Mouse (Mus musculus) stomach, embryonic 16.5 days (tissue): ENCODE data around the gene Gckr. TPM values are rescaled to one million over a fixed set of nuclear protein-coding genes. Genes with fewer than 3 reads are reported as not detected.

Experiments used
- ATAC-seq: fragments of 200-750 bp; cut with Nextera tagmentation; 2 replicates; pipeline ENCODE4 v1.8.0; 2017; ENCODE audit warnings: moderate number of reproducible peaks, moderate TSS enrichment; ENCODE audit not compliant: insufficient read depth, low FRiP score
- H3K27ac ChIP-seq: fragments of 300-500 bp; sonication (generic); 2 replicates; pipeline ENCODE4 v1.5.1; 2014; ENCODE audit warnings: low read length
- H3K27me3 ChIP-seq: fragments of 300-500 bp; sonication (generic); 2 replicates; pipeline ENCODE4 v1.6.1; 2014; ENCODE audit warnings: low read length, control low read depth, mixed read lengths; ENCODE audit not compliant: control insufficient read depth, insufficient read depth
- H3K36me3 ChIP-seq: fragments of 300-500 bp; sonication (generic); 2 replicates; pipeline ENCODE4 v1.6.1; 2014; ENCODE audit warnings: low read length; ENCODE audit not compliant: control insufficient read depth, insufficient read depth
- H3K4me1 ChIP-seq: fragments of 300-500 bp; sonication (generic); 2 replicates; pipeline ENCODE4 v1.6.1; 2014; ENCODE audit warnings: low read length, control low read depth, mixed read lengths; ENCODE audit not compliant: control insufficient read depth, insufficient read depth
- H3K4me2 ChIP-seq: fragments of 300-500 bp; sonication (generic); 2 replicates; pipeline ENCODE4 v1.6.1; 2014; ENCODE audit warnings: low read depth, low read length, mixed read lengths
- H3K4me3 ChIP-seq: fragments of 300-500 bp; sonication (generic); replicated peaks from 2 replicates; pipeline ENCODE4 v1.5.1; 2014; ENCODE audit warnings: mild to moderate bottlenecking, low read length
- H3K9ac ChIP-seq: fragments of 300-500 bp; sonication (generic); 2 replicates; pipeline ENCODE4 v1.6.1; 2014; ENCODE audit warnings: low read length
- H3K9me3 ChIP-seq: fragments of 300-500 bp; sonication (generic); replicated peaks from 2 replicates; pipeline ENCODE4 v1.6.1; 2016; ENCODE audit warnings: low read length, control low read depth; ENCODE audit not compliant: control insufficient read depth
- WGBS: fragments of 180-500 bp; shearing (Covaris S2); extraction: QIAGEN DNeasy Blood & Tissue Kit; methylation state at CpG from one replicate; pipeline ENCODE4 v1.1.7; 2014; 5-methylcytosine and 5-hydroxymethylcytosine counted together
- polyA plus RNA-seq: library from polyadenylated mRNA; unstranded; fragments of >200 nt; fragmentation: Nextera tagmentation; extraction: Ambion mirVana; gene quantifications from 2 replicates; pipeline ENCODE4 v1.2.1, GENCODE M21; 2015

Gckr gene
- polyA plus RNA-seq, result 0.89 and 1.3 TPM in 2 replicates

DNA sequence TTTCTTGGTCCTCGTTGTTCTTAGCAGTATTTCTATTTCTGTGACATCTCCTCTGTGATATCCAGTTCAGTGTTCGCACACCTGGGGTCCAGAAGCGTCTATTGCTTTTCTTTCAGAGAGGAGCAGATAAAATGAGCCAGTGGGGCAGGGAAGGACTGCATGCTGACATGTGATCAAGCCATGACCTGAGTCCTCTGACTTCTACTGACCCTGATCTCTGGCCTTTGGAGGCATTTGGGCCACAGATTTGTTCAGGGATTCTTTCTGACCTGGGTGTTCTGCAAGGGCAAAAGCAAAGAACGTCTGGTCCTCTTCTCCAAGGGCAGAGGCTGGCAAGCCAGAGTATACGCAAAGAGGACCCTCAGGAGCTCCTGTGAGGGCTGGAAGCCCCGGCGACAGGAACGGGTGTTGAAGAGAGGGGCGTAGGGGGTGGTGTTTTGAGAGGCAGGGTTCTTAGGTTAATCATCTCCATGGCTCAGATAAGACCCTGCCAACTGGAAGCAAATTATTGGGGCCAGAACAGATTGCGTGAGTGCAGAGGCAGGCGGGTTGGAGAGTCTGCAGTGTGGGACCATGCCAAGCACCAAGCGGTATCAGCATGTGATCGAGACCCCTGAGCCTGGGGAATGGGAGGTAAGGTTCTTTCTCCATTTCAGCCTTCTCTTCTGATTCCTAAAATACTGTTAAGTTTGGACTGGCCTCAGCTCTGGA lies at the start of gene Gckr:
Gckr (plus strand) TSS at position 397 of the 711 bp plus-strand sequence.
- Histone ChIP-seq H3K36me3 (no peaks in the 10 kb centered on the region), H3K4me1 (peaks cover 10% of the 10 kb centered on the region; the same call in 1 of the 2 replicates), H3K9ac (no peak within 1 kb of the TSS), H3K9me3 (no peaks in the 10 kb centered on the region), H3K27me3 (no peaks in the 10 kb centered on the region), H3K4me2 (peak within 1 kb of the TSS; percentile 96), H3K27ac (no peak within 1 kb of the TSS), H3K4me3 (peak within 1 kb of the TSS; percentile 79; the same call in 1 of the 2 replicates)
- no peak for ATAC-seq
- WGBS, result 58% methylated on average over 13 of the region's 13 CpGs

- WGBS, result 61% methylated on average over 4 of the region's 4 CpGs
- Histone ChIP-seq H3K27ac (no peak overlapping the region), H3K9me3 (no peaks in the 10 kb centered on the region)
Measured at GRCm38 (mm10) chr5:31250716-31251115, 46.5 kb upstream of the Gckr start.

DNA sequence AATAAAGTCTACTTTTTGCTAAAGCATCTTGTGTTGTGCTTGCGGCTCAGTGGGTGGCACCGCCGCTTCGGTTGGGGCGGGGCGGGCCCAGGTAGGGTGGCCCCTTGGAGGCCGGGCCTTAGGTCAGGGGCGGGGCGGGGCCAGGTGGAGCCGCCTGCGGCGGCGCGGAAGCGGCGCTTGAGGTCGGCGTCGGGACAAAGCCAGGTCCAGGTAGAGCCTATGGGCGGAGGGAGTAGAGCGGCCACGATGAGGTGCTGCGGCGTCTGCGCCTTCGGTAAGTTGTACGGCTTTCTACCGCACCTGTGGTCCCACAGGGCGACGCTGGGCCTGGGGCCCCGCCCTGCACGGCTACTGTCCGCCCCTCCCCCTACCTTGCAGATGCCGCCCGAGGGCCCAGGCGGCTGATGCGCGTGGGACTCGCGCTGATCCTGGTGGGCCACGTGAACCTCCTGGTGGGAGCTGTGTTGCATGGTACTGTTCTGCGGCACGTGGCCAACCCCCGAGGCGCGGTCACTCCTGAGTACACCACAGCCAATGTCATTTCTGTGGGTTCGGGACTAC lies 45.6 kb upstream of the Gckr start, which contains the start of gene Krtcap3:
Krtcap3 (plus strand) TSS at position 151 of the 561 bp plus-strand sequence.
- Histone ChIP-seq H3K9ac (peak within 1 kb of the TSS; percentile 65), H3K27me3 (no peaks in the 10 kb centered on the region), H3K27ac (peak within 1 kb of the TSS; percentile 80), H3K4me3 (peak within 1 kb of the TSS; percentile 48), H3K36me3 (peaks cover 36% of the 10 kb centered on the region), H3K9me3 (no peaks in the 10 kb centered on the region), H3K4me2 (peak within 1 kb of the TSS; percentile 48), H3K4me1 (peaks cover 16% of the 10 kb centered on the region)
- ATAC-seq, result peak; percentile 92
- WGBS, result 21% methylated on average over 44 of the region's 47 CpGs

More at GRCm38 (mm10) chr5:31250716-31251115, 46.5 kb upstream of the Gckr start:
- peaks cover 38% of the 10 kb centered on the region for H3K36me3 ChIP-seq
- H3K27me3 ChIP-seq, result no peaks in the 10 kb centered on the region
- H3K4me2 ChIP-seq, result no peak overlapping the region
- H3K4me3 ChIP-seq, result no peak overlapping the region
- H3K4me1 ChIP-seq, result peaks cover 16% of the 10 kb centered on the region
- H3K9ac ChIP-seq, result no peak overlapping the region
- ATAC-seq, result no peak

DNA sequence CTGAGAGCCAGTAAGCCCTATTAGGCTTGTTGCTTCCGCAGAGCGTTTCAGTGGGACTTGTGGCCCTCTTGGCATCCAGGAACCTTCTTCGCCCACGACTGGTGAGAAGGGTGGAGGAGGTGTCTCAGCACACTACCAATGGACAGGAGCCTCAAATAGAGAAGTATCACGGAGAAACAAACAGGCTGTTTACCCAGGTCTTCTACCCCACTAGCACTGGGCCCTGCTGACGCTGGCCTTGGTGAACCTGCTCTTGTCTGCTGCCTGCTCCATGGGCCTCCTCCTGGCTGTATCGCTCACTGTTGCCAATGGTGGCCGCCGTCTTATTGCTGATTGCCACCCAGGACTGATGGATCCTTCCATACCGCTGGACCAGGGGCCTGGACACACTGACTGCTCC lies 45.1 kb upstream of the Gckr start:
- Histone ChIP-seq H3K4me3 (peak overlapping the region; percentile 48), H3K9me3 (no peaks in the 10 kb centered on the region), H3K27ac (peak overlapping the region; percentile 80), H3K27me3 (no peaks in the 10 kb centered on the region), H3K4me1 (peaks cover 16% of the 10 kb centered on the region), H3K9ac (peak overlapping the region; percentile 65), H3K4me2 (peak overlapping the region; percentile 48), H3K36me3 (peaks cover 33% of the 10 kb centered on the region)
- WGBS, result 46% methylated on average over 10 of the region's 10 CpGs
- ATAC-seq, result no peak

DNA sequence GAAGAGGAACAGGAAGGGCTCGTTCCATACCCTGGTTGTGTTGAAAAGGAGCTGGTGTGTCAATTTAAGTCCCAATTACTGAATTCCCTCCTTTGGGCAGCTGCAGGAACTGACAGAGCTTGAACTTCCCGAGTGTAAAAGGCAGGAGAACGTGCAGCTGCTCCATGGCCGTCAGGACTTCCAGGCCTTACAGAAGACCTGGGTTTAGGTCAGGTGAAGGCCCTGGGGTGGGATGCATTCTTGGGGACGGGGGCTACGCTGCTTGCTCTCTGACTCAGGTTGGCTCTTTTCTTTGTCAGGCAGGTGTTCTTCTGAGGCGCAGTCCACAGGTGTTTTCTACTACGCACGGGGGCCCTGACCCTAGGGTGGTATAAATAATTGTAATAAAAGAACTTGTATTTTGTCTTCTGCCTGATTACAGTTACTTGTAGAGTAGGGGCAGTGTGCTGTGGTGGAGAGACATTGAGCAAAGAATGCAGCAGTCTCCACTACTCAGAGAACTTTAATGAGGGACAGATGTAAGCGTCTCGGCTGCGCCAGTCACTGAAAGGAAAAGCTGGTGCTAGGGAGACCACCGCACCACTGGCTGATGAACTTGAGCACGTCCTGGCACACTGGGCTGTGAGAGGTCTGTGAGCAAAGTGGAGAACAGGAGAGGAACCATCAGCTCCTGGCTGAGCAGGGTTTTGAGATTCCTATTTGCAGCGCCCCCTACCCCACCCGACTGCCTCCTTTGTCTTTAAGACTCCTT lies 44.3 kb upstream of the Gckr start:
- H3K9me3 ChIP-seq, result no peaks in the 10 kb centered on the region
- H3K4me2 ChIP-seq, result peak overlapping the region; percentile 48
- ATAC-seq, result no peak
- peak overlapping the region; percentile 65 for H3K9ac ChIP-seq
- 70% methylated on average over 16 of the region's 16 CpGs for WGBS
- peak overlapping the region; percentile 48 for H3K4me3 ChIP-seq
- H3K4me1 ChIP-seq, result peaks cover 16% of the 10 kb centered on the region
- no peaks in the 10 kb centered on the region for H3K27me3 ChIP-seq
- peaks cover 28% of the 10 kb centered on the region for H3K36me3 ChIP-seq
- H3K27ac ChIP-seq, result peak overlapping the region; percentile 86

GRCm38 (mm10) chr5:31253806-31254205 lies 43.4 kb upstream of the Gckr start:
- H3K4me1 ChIP-seq, result peaks cover 16% of the 10 kb centered on the region
- peak overlapping the region; percentile 7; the same call in 1 of the 2 replicates for H3K4me3 ChIP-seq
- H3K9me3 ChIP-seq, result no peaks in the 10 kb centered on the region
- 91% methylated on average over 8 of the region's 8 CpGs for WGBS
- ATAC-seq, result no peak
- peak overlapping the region; percentile 48; the same call in 1 of the 2 replicates for H3K9ac ChIP-seq
- peaks cover 20% of the 10 kb centered on the region for H3K36me3 ChIP-seq
- H3K27me3 ChIP-seq, result no peaks in the 10 kb centered on the region
- peak overlapping the region; percentile 48 for H3K4me2 ChIP-seq
- H3K27ac ChIP-seq, result peak overlapping the region; percentile 86

- WGBS, result 57% methylated on average over 7 of the region's 7 CpGs
- peak overlapping the region; percentile 7; the same call in 1 of the 2 replicates for H3K4me3 ChIP-seq
- H3K27ac ChIP-seq, result peak overlapping the region; percentile 86
- H3K4me1 ChIP-seq, result peaks cover 16% of the 10 kb centered on the region
- H3K27me3 ChIP-seq, result no peaks in the 10 kb centered on the region
- peak overlapping the region; percentile 48; the same call in 1 of the 2 replicates for H3K4me2 ChIP-seq
- H3K9ac ChIP-seq, result no peak overlapping the region
- peaks cover 15% of the 10 kb centered on the region for H3K36me3 ChIP-seq
- peak; percentile 56 for ATAC-seq
- H3K9me3 ChIP-seq, result no peaks in the 10 kb centered on the region
Measured at GRCm38 (mm10) chr5:31254452-31254851, 42.8 kb upstream of the Gckr start.

DNA sequence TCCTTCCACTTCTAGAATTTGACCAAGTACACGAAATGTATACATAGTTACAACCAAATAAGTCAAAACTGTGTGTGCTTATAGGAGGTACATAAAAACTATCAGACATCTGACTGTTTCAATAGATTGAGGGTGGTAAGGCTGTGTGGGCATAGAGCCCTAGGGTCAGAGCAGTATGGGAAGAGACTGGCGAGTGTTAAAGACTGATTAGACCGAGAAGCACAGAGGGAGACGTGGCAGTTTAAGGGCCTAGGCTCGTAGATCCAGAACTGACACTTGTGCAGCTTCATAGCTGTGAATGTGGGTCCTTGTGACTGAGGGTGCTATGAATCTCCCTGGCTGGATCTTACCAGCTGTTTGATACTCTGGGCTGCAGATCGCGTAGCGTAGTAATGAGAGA lies 42.3 kb upstream of the Gckr start:
- 74% methylated on average over 8 of the region's 8 CpGs for WGBS
- Histone ChIP-seq H3K4me2 (0 out of 2 replicates have a peak overlapping the region, but pooled peaks have one; percentile 21), H3K36me3 (peaks cover 10% of the 10 kb centered on the region), H3K4me1 (peaks cover 16% of the 10 kb centered on the region), H3K27ac (peak overlapping the region; percentile 86), H3K27me3 (no peaks in the 10 kb centered on the region), H3K4me3 (no peak overlapping the region), H3K9ac (no peak overlapping the region), H3K9me3 (no peaks in the 10 kb centered on the region)
- no peak for ATAC-seq
